Mouse (Mus musculus): ENCODE results near the gene Pecam1.
"Not testable (repeated sequence)": the region's sequence is repeated elsewhere in the genome, so short reads cannot be mapped to it uniquely, and the experiment has no call there.

The Pecam1 gene

GRCm38 (mm10) chr11:106730714-106731113, 19.7 kb downstream of the Pecam1 start:
- DNase-seq (ENCODE audit: low spot score in 2 of 2): no peak

- DNase-seq (ENCODE audit: low spot score in 2 of 2): no peak
Observed at GRCm38 (mm10) chr11:106729656-106730055, 20.8 kb downstream of the Pecam1 start.

- no peak for DNase-seq (ENCODE audit: low spot score in 2 of 2)
Observed at GRCm38 (mm10) chr11:106728402-106729366, 21.7 kb downstream of the Pecam1 start.

GRCm38 (mm10) chr11:106727967-106728366, 22.5 kb downstream of the Pecam1 start:
- no peak for DNase-seq (ENCODE audit: low spot score in 2 of 2)

DNA sequence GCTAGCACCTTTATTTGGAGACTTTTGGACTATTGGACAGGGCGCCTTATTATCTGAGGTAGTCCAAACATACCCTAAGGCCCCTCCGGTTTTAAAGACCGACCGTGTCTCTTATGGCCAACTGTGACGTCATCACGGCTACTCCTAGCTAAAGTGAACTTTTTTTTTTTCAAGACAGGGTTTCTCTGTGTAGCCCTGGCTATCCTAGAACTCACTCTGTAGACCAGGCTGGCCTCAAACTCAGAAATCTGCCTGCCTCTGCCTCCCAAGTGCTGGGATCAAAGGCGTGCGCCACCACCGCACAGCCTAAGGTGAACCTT, 25.6 kb downstream of the Pecam1 start:
- DNase-seq (ENCODE audit: low spot score in 2 of 2): not testable (repeated sequence)

DNA sequence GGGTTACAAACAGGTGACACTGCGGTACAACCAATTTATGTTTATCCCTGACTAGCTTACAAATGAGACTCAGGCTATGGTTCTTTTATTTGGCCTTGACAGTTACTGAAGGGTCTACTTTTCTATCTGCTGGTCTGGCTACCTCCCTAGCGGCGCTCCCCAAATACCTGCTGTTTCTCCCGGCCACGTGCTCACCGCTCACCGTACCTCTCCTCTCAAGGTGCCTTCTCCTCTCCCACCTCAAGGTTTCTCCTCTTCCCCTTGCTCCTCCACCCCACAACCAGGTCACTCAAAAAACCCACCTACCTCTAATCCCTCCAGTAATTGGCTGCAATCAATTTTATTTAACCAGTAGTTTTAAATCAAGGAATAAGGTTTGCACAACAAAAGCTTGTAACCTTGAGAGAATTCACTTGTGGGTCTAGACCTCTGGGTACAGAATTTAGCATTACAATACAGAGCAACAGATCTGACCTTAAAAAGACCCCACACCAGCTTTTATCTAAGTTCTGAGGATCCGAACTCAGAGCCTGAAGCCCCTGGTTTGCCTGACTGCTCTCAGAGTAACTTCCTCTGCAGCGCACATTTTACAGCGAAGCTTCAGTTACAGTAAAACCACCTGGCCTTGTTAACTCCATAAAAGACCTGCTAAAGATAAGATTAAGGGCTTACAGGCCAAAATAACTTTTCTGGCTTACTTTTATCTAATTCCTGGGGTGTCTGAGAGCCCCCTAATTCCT, 26.1 kb downstream of the Pecam1 start:
- no peak for DNase-seq (ENCODE audit: low spot score in 2 of 2)

DNA sequence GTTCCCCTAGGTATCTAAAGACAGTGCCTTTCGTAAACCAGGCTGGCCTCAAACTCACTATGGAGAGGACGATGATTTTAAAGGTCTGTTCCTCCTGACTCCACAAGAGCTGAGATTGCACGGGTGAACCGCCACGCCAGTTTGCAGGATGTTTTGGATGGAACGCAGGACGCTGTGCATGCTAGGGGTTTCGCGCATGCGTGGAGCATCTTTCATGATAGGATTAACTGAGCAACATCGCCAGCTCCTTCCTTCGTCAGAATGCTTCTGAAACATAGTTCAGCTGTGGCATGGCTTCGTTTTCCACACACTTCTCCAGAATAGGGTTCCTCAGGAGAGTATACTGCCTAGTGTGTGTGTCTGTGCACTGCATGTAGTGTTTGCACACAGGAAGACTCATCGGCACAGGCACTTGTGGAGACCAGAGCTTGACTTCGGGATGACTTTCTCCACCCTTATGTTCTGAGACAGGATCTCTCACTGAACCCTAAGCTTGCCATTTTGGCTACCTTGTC, 26.8 kb downstream of the Pecam1 start:
- no peak for DNase-seq (ENCODE audit: low spot score in 2 of 2)

DNA sequence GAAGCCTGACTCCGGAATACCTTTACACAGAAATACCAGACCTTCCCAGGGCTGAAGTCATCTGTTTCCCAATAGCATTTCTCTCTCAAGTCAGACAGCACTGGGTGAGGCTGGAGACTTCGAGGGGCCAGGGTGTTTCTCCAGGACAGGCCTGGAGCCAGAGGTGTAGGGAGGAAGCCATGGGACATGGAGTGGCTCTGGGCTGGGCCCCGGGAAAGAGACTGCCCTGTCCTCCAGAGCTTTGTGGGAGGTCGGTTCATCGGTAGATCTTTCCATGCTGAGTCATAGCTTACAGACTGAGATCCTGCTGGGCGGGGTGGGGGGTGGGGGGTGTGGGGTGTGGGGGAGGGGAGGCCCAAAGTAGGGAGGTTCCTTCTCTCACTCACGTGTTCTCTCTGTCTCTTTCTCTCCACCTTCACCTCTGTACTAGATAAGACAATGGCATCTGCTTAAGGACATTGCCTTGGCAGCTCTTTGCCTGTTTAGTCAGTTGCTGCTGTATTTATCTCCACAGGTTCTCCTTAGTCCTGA, 27.5 kb downstream of the Pecam1 start:
- DNase-seq (ENCODE audit: low spot score in 2 of 2): no peak

- no peak for DNase-seq (ENCODE audit: low spot score in 2 of 2)
Observed at GRCm38 (mm10) chr11:106720379-106720778, 30.0 kb downstream of the Pecam1 start.

DNA sequence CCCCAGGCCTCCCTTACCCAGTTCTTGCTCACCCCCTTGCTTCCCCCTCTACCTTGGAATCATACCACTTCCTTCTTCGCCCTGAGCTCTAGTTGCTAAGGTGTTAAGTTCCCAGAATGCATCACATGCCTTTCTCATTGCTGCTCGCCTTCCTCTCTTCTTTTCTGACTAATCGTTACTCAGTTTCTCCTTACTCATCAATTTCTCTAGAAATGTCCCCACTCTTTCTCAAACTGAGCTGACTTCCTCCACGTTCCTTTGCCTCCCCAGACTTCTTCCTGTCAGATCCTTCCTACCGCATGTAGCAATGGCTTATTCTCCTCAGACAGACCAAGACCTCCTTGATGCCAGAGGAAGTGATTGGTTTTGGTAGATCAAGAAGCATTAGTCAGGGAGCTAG, 33.9 kb downstream of the Pecam1 start:
- DNase-seq (ENCODE audit: low spot score in 2 of 2): no peak

DNA sequence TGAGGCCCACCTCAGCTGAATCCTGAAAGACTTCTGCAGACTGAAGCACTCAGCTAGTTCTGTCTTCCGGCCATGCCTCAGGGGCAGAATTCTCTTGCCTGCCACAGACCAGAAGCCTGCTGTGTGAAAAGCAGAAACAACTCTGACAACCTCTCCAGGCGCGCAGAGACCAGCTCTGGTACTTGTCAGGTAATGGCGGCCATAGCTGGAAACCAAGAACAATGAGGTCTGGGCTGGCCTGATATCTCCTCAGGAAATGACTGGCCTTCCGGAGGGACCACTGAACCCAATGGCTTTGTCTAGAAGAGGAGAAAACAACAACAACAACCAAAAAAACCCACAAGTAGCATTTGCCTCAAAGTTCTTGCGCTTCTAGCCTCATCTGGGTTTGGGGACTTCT, 35.4 kb downstream of the Pecam1 start:
- DNase-seq (ENCODE audit: low spot score in 2 of 2): peak; percentile 16 to 44

- no peak for DNase-seq (ENCODE audit: low spot score in 2 of 2)
Observed at GRCm38 (mm10) chr11:106710789-106711188, 39.6 kb downstream of the Pecam1 start.

DNA sequence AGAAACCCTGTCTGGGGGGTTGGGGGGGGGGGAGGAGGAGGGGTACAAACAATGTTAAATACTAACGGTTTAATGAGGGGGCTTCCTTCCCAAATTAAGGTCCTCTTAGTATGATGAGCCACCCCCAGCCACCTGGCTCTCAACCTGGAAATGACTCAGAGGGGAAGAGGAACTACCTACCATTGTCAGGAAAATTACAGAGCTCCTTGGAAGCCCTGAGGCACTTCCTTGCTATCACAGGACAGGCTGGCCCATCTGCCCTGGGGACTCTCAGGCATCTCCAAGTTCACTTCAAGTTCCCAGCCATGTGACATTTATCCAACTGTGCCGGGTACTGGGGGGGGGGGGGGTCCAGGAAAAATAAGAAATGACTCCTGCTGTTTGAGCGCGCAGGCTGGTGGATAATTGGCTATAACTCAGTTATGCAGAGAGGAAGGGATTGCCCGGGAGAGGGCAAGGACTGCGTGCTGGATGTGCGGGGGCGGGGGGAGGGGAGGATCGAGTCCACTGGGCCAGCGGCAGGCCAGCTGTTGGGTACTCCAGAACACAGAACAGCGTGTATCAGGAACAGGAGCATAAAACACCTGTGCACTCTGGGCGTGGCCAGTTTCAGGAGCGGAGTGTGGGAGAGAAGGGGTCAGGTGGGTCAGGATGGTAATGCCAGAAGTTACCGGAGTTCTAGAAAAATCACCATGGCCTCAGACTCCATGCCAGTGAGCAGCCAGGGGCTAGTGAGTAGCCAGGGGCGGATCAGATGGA, 41.0 kb downstream of the Pecam1 start:
- DNase-seq (ENCODE audit: low spot score in 2 of 2): no peak

GRCm38 (mm10) chr11:106707866-106708265, 42.6 kb downstream of the Pecam1 start:
- no peak for DNase-seq (ENCODE audit: low spot score in 2 of 2)

GRCm38 (mm10) chr11:106707085-106707484, 43.3 kb downstream of the Pecam1 start:
- no peak for DNase-seq (ENCODE audit: low spot score in 2 of 2)

- DNase-seq (ENCODE audit: low spot score in 2 of 2): no peak
Observed at GRCm38 (mm10) chr11:106706212-106706611, 44.2 kb downstream of the Pecam1 start.

DNA sequence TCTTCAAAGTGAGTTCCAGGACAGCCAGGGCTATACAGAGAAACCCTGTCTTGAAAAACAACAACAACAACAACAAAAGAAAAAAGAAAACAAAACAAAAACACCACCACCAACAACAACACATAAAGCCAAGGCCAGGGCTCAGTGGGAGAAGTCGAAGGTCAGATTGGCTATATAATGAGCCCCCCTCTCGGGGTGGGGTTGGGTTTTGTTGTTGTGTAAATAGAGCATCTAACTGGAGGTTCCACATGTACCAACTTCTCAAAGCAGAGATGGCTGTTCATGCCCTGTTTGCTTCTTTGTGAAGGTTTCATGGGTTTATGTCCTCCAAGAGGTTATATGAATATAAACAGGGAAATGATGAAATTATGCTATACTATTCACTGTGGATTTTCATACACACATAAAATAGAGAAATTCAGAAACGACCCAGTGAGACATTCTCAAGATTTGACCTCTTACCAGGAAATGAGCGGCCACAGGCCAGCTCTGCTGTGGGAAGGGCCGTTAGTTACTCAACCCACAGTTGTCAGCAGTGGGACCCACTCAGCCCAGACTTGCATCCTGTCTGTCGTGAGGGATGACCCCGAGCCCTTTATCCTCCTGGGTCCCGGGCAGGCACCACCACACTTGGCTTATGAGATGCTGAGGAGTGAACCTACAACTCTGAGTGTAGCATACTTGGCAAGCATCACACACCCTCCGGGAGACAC, 45.9 kb downstream of the Pecam1 start:
- DNase-seq (ENCODE audit: low spot score in 2 of 2): peak; percentile 26 to 44

DNA sequence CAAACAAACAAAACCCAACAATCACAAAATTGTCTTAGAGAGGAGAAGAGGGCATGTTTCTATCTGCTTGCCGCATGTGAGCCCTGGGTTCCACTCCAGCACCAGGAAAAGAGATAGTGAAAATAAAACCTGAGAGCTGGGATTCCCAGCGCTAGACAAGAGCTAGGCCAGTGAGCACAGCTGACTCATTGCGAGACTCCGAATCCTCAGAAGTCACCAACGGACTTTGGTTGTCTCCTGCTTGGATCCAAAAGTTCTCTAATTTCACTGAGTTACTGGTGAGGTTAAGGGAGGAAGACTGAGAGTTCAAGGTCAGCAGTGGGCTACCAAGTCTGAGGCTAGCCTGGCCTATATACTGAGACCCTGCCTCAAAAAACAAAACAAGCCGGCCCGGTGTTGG, 46.5 kb downstream of the Pecam1 start:
- DNase-seq (ENCODE audit: low spot score in 2 of 2): no peak

- DNase-seq (ENCODE audit: low spot score in 2 of 2): peak; percentile 58 to 75
Observed at GRCm38 (mm10) chr11:106702584-106702983, 47.8 kb downstream of the Pecam1 start.

DNA sequence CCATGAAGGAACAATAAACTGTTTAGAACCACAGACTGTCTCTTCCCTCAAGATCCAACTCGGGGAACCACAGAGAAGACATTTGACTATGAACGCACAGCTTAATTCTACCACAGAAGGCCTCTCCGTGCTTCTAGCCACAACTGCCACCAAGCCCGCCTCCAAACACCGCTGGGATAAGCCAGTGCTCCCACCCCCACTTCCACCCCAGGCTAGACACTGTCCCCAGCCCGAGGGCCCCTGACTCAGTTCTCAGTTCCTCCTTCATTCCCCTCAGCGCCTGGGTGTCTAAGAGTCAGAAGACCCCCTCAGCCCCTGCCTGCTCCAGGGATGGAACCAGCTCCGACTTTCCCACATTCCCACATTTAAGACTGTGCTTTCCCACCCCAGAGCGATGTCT, 48.8 kb downstream of the Pecam1 start:
- no peak for DNase-seq (ENCODE audit: low spot score in 2 of 2)

- no peak for DNase-seq (ENCODE audit: low spot score in 2 of 2)
Observed at GRCm38 (mm10) chr11:106699083-106699482, 51.3 kb downstream of the Pecam1 start.

Measured in natural killer cell, adult 2 months (primary cell).